Mouse (Mus musculus) stomach, postnatal 0 days (tissue): Measurements from ENCODE around the gene Cxcl12. TPM values are rescaled to one million over a fixed set of nuclear protein-coding genes. Genes with fewer than 3 reads are reported as not detected.

Experiments used
- ATAC-seq: fragments of 200-750 bp; cut with Nextera tagmentation; 2 replicates; pipeline ENCODE4 v1.8.0; 2017; ENCODE audit not compliant: low FRiP score, low TSS enrichment
- DNase-seq: peaks from one replicate; pipeline ENCODE4 v3.0.0-alpha.2; 2016; ENCODE audit warnings: low spot score
- H3K27ac ChIP-seq: fragments of 300-500 bp; sonication (generic); replicated peaks from 2 replicates; pipeline ENCODE4 v1.5.1; 2014; ENCODE audit warnings: mild to moderate bottlenecking, control low read depth
- H3K27me3 ChIP-seq: fragments of 300-500 bp; sonication (generic); 2 replicates; pipeline ENCODE4 v1.6.1; 2014; ENCODE audit warnings: low read length; ENCODE audit not compliant: control insufficient read depth, insufficient read depth
- H3K36me3 ChIP-seq: fragments of 300-500 bp; sonication (generic); 2 replicates; pipeline ENCODE4 v1.6.1; 2014; ENCODE audit warnings: low read length, mixed read lengths; ENCODE audit not compliant: control insufficient read depth, insufficient read depth
- H3K4me1 ChIP-seq: fragments of 300-500 bp; sonication (generic); replicated peaks from 2 replicates; pipeline ENCODE4 v1.6.1; 2014; ENCODE audit warnings: antibody characterized with exemption; ENCODE audit not compliant: control insufficient read depth, insufficient read depth
- H3K4me2 ChIP-seq: fragments of 300-500 bp; sonication (generic); replicated peaks from 2 replicates; pipeline ENCODE4 v1.6.1; 2014; ENCODE audit warnings: low read depth, mild to moderate bottlenecking, control low read depth, moderate library complexity
- H3K4me3 ChIP-seq: fragments of 300-500 bp; sonication (generic); 2 replicates; pipeline ENCODE4 v1.5.1; 2014; ENCODE audit warnings: low read depth, low read length, control low read depth
- H3K9ac ChIP-seq: fragments of 300-500 bp; sonication (generic); 2 replicates; pipeline ENCODE4 v1.6.1; 2014; ENCODE audit warnings: mild to moderate bottlenecking, low read length, control low read depth, mixed read lengths
- H3K9me3 ChIP-seq: fragments of 300-500 bp; sonication (generic); 2 replicates; pipeline ENCODE4 v1.6.1; 2016; ENCODE audit warnings: low read length; ENCODE audit not compliant: control insufficient read depth
- CTCF ChIP-seq: IDR thresholded peaks from 2 replicates; pipeline ENCODE4 v1.5.1; 2016; ENCODE audit warnings: antibody characterized with exemption, low read depth, mild to moderate bottlenecking, moderate library complexity
- EP300 ChIP-seq: optimal IDR thresholded peaks from 2 replicates; pipeline ENCODE3; 2016; ENCODE audit warnings: antibody characterized with exemption
- WGBS: fragments of 180-500 bp; shearing (Covaris S2); extraction: QIAGEN DNeasy Blood & Tissue Kit; methylation state at CpG from one replicate; pipeline ENCODE4 v1.1.7; 2014; 5-methylcytosine and 5-hydroxymethylcytosine counted together
- polyA plus RNA-seq: library from polyadenylated mRNA; unstranded; fragments of >200 nt; fragmentation: Nextera tagmentation; extraction: Ambion mirVana; gene quantifications from 2 replicates; pipeline ENCODE4 v1.2.1, GENCODE M21; 2015

Gene Cxcl12
- polyA plus RNA-seq, 1 experiment from 2014 or later = 61.1 TPM

DNA sequence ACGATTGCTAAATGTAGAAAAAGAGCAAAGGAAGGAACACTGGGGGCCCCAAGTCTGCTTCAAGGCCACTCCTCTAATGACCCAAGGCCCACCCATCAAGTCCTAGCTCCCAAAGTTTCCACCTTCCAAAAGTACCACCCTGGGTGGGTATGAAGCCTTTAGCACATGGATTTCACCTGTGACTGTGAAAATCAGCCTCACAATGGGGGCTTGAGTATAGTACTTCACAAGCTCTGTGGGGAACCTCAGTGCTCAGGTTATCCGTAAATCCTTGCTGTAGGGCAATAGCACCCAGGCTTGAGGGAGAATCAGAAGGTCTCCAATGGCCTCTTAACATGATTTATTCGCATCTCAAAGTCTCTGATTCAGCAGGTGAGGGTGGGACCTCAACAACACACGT, 30.5 kb downstream of the Cxcl12 start:
- no peaks in the 10 kb centered on the region for H3K9me3 ChIP-seq
- ATAC-seq = no peak
- H3K4me2 ChIP-seq = no peak overlapping the region
- no peak for TF ChIP-seq EP300
- no peak for TF ChIP-seq CTCF
- WGBS = 75% methylated on average over 4 of the region's 4 CpGs
- H3K4me3 ChIP-seq = no peak overlapping the region
- H3K36me3 ChIP-seq = no peaks in the 10 kb centered on the region
- no peaks in the 10 kb centered on the region for H3K4me1 ChIP-seq
- no peak overlapping the region for H3K27ac ChIP-seq
- no peak for DNase-seq
- H3K27me3 ChIP-seq = no peaks in the 10 kb centered on the region
- no peak overlapping the region for H3K9ac ChIP-seq

GRCm38 (mm10) chr6:117199718-117200117, 31.4 kb downstream of the Cxcl12 start:
- no peak overlapping the region for H3K4me2 ChIP-seq
- no peaks in the 10 kb centered on the region for H3K4me1 ChIP-seq
- H3K27ac ChIP-seq = no peak overlapping the region
- ATAC-seq (no peak), DNase-seq (no peak)
- 29% methylated on average over 2 of the region's 2 CpGs for WGBS
- no peaks in the 10 kb centered on the region for H3K36me3 ChIP-seq
- TF ChIP-seq CTCF (no peak), EP300 (no peak)
- no peaks in the 10 kb centered on the region for H3K9me3 ChIP-seq
- H3K9ac ChIP-seq = no peak overlapping the region
- H3K4me3 ChIP-seq = no peak overlapping the region
- no peaks in the 10 kb centered on the region for H3K27me3 ChIP-seq

GRCm38 (mm10) chr6:117200916-117201315, 32.6 kb downstream of the Cxcl12 start:
- no peak overlapping the region for H3K4me2 ChIP-seq
- ATAC-seq = no peak
- 47% methylated on average over 5 of the region's 5 CpGs for WGBS
- H3K4me1 ChIP-seq = no peaks in the 10 kb centered on the region
- TF ChIP-seq CTCF (no peak), EP300 (no peak)
- no peak for DNase-seq
- H3K36me3 ChIP-seq = no peaks in the 10 kb centered on the region
- no peaks in the 10 kb centered on the region for H3K27me3 ChIP-seq
- H3K4me3 ChIP-seq = no peak overlapping the region
- H3K9ac ChIP-seq = no peak overlapping the region
- no peak overlapping the region for H3K27ac ChIP-seq
- no peaks in the 10 kb centered on the region for H3K9me3 ChIP-seq

GRCm38 (mm10) chr6:117201396-117201795, 33.1 kb downstream of the Cxcl12 start:
- no peak overlapping the region for H3K4me3 ChIP-seq
- H3K27ac ChIP-seq = no peak overlapping the region
- no peak for ATAC-seq
- no peak for TF ChIP-seq EP300
- no peak for TF ChIP-seq CTCF
- no peak for DNase-seq
- H3K27me3 ChIP-seq = no peaks in the 10 kb centered on the region
- no peaks in the 10 kb centered on the region for H3K4me1 ChIP-seq
- H3K36me3 ChIP-seq = no peaks in the 10 kb centered on the region
- WGBS = 81% methylated on average over 2 of the region's 2 CpGs
- no peak overlapping the region for H3K9ac ChIP-seq
- no peaks in the 10 kb centered on the region for H3K9me3 ChIP-seq
- H3K4me2 ChIP-seq = no peak overlapping the region

GRCm38 (mm10) chr6:117201859-117202258, 33.5 kb downstream of the Cxcl12 start:
- no peak overlapping the region for H3K27ac ChIP-seq
- no peak for DNase-seq
- H3K36me3 ChIP-seq = no peaks in the 10 kb centered on the region
- ATAC-seq = no peak
- H3K4me3 ChIP-seq = no peak overlapping the region
- no peaks in the 10 kb centered on the region for H3K9me3 ChIP-seq
- H3K27me3 ChIP-seq = no peaks in the 10 kb centered on the region
- no peak for TF ChIP-seq EP300
- no peak for TF ChIP-seq CTCF
- H3K9ac ChIP-seq = no peak overlapping the region
- H3K4me1 ChIP-seq = no peaks in the 10 kb centered on the region
- H3K4me2 ChIP-seq = no peak overlapping the region
- WGBS = 82% methylated on average over 8 of the region's 8 CpGs

DNA sequence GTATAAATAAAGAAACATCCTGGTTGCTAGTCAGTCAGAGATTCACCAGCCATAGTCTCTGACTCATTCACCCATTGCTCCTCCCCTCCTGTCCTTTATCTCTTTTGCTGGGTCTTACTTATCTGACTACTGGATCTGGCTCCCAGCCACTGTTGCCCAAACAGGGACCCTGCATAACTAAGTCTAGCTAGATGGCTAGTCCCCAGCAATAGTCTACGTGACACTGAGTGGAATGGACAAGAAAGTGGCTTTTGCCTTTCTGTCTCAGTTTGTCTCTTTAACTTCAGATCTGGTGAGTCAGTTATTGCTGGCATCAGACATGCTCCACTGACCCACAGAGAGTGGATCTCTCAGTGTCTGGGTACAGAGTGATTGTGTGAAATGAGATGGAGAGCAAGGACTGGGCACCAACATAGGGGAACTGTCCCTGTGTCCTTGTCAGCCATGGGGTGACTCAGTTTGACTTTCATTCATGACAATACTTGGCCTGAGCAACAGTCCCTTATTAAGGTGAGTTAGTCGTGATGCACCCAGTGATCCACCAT, 34.6 kb downstream of the Cxcl12 start:
- no peak overlapping the region for H3K27ac ChIP-seq
- TF ChIP-seq EP300 (no peak), CTCF (no peak)
- no peaks in the 10 kb centered on the region for H3K36me3 ChIP-seq
- no peak for DNase-seq
- no peak overlapping the region for H3K4me3 ChIP-seq
- no peak overlapping the region for H3K9ac ChIP-seq
- no peaks in the 10 kb centered on the region for H3K27me3 ChIP-seq
- no peaks in the 10 kb centered on the region for H3K4me1 ChIP-seq
- H3K4me2 ChIP-seq = no peak overlapping the region
- no peaks in the 10 kb centered on the region for H3K9me3 ChIP-seq
- no peak for ATAC-seq
- WGBS = 63% methylated on average over 2 of the region's 2 CpGs
